Mouse (Mus musculus) limb, embryonic 13.5 days (tissue): ENCODE measurements around the gene Hacd1. TPM values are rescaled to one million over a fixed set of nuclear protein-coding genes. Genes with fewer than 3 reads are reported as not detected.

Experiments used
- ATAC-seq: fragments of 200-750 bp; cut with Nextera tagmentation; 2 replicates; pipeline ENCODE4 v1.8.0; 2017; ENCODE audit warnings: low read depth, moderate number of reproducible peaks, moderate TSS enrichment; ENCODE audit not compliant: low FRiP score
- H3K27ac ChIP-seq: fragments of 300-500 bp; sonication (generic); 2 replicates; pipeline ENCODE4 v1.5.1; 2015; ENCODE audit warnings: inconsistent platforms, mild to moderate bottlenecking, moderate library complexity
- H3K27me3 ChIP-seq: fragments of 300-500 bp; sonication (generic); 2 replicates; pipeline ENCODE4 v1.6.1; 2015; ENCODE audit warnings: mild to moderate bottlenecking, inconsistent platforms
- H3K36me3 ChIP-seq: fragments of 300-500 bp; sonication (generic); 2 replicates; pipeline ENCODE4 v1.6.1; 2015; ENCODE audit warnings: inconsistent platforms, mild to moderate bottlenecking, moderate library complexity
- H3K4me1 ChIP-seq: fragments of 300-500 bp; sonication (generic); 2 replicates; pipeline ENCODE4 v1.6.1; 2015; ENCODE audit warnings: inconsistent platforms
- H3K4me2 ChIP-seq: fragments of 300-500 bp; sonication (generic); replicated peaks from 2 replicates; pipeline ENCODE4 v1.6.1; 2015; ENCODE audit warnings: inconsistent platforms, mild to moderate bottlenecking, moderate library complexity
- H3K4me3 ChIP-seq: fragments of 300-500 bp; sonication (generic); 2 replicates; pipeline ENCODE4 v1.5.1; 2015; ENCODE audit warnings: moderate library complexity, mild to moderate bottlenecking, inconsistent platforms
- H3K9ac ChIP-seq: fragments of 300-500 bp; sonication (generic); 2 replicates; pipeline ENCODE4 v1.6.1; 2015; ENCODE audit warnings: mild to moderate bottlenecking, inconsistent platforms
- H3K9me3 ChIP-seq: fragments of 300-500 bp; sonication (generic); 2 replicates; pipeline ENCODE4 v1.6.1; 2016; ENCODE audit warnings: inconsistent platforms
- WGBS: fragments of 180-500 bp; shearing (Covaris S2); methylation state at CpG from one replicate; pipeline ENCODE4 v1.1.7; 2015; 5-methylcytosine and 5-hydroxymethylcytosine counted together
- polyA plus RNA-seq: library from polyadenylated mRNA; unstranded; fragments of >200 nt; fragmentation: Nextera tagmentation; extraction: Ambion mirVana; gene quantifications from 2 replicates; pipeline ENCODE4 v1.2.1, GENCODE M21; 2015

The Hacd1 gene
- polyA plus RNA-seq, 1 experiment from 2014 or later, result 64.9 TPM

DNA sequence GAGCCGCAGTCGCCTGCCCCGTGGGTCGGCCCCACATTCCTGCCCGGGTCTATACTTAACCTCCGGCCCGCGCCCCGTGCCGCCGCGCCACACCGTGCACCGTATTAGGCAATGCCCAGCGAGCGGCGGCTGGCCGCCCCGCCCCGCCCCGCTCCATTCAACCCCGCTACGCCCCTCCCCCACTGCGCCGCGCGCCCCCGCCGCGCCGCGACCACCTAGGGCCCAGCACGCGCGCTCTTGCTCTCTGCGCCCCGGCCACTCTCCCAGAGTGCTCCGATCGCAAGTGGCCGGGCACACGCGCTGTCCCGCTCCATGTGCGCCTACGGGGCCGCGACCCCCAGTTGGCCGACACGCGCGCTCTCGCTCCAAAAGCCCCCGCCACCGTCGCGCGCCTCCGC is 768 bp downstream of the Hacd1 start:
- ATAC-seq, result peak; percentile 90

DNA sequence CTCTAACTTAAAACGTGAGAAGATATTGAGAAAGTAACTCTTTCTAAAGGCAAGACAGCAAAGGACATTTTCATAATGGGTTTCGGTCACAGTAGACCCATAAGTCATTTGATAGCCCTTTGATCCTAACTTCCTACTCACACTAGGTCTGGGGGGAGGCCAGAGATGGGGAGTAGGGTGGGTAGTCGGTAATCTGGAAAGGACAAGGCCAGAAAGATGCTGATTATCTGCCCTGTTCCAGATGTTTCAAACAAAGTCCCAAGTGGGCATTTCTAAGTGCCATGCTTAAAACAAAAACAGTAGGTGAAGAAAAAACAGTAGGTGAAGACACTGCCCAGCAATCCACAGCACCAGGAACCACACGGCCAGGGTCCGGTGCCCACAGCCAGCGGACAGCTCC is 1.2 kb downstream of the Hacd1 start:
- peak overlapping the region; percentile 80 for H3K4me2 ChIP-seq

More for the DNA sequence above, 768 bp downstream of the Hacd1 start:
- Histone ChIP-seq H3K9me3 (no peaks in the 10 kb centered on the region), H3K4me1 (peaks cover 5% of the 10 kb centered on the region; the same call in 1 of the 2 replicates), H3K9ac (peak overlapping the region; percentile 76), H3K27me3 (no peaks in the 10 kb centered on the region), H3K36me3 (no peaks in the 10 kb centered on the region), H3K27ac (peak overlapping the region; percentile 80), H3K4me2 (peak overlapping the region; percentile 80), H3K4me3 (peak overlapping the region; percentile 75)
- under 1% methylated on average over 56 of the region's 58 CpGs for WGBS

DNA sequence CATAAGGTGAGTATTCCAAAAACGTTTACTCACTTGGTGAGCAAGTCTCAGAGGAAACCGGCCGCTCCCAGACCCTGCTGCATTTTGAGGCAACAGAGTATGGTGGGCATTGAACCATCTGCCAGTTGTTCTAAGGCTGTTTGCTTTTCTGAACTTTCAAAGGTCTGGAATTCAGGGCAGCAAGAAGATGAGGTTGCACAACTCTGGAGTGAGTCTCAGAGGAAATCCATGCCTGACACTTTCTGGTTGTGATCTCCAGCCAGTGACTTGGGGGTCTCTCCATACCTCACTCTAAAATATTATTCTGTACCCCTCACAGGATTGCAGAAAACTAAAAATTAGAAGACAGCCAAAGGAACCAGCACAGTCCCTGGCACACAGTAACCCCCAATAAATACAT is 1.8 kb downstream of the Hacd1 start:
- peaks cover 5% of the 10 kb centered on the region; the same call in 1 of the 2 replicates for H3K4me1 ChIP-seq
- no peak for ATAC-seq
- H3K4me2 ChIP-seq, result no peak overlapping the region
- no peak overlapping the region for H3K27ac ChIP-seq
- H3K27me3 ChIP-seq, result no peaks in the 10 kb centered on the region
- 57% methylated on average over 3 of the region's 3 CpGs for WGBS
- H3K9ac ChIP-seq, result no peak overlapping the region
- no peak overlapping the region for H3K4me3 ChIP-seq
- H3K9me3 ChIP-seq, result no peaks in the 10 kb centered on the region
- no peaks in the 10 kb centered on the region for H3K36me3 ChIP-seq

More for the DNA sequence above, 1.2 kb downstream of the Hacd1 start:
- ATAC-seq, result peak; percentile 7; the same call in 1 of the 2 replicates
- Histone ChIP-seq H3K9ac (peak overlapping the region; percentile 76), H3K27ac (peak overlapping the region; percentile 80; the same call in 1 of the 2 replicates), H3K4me3 (peak overlapping the region; percentile 75), H3K36me3 (no peaks in the 10 kb centered on the region), H3K27me3 (no peaks in the 10 kb centered on the region), H3K9me3 (no peaks in the 10 kb centered on the region), H3K4me1 (peaks cover 5% of the 10 kb centered on the region; the same call in 1 of the 2 replicates)
- WGBS, result 3% methylated on average over 6 of the region's 6 CpGs

GRCm38 (mm10) chr2:14053618-14054017 is 2.3 kb downstream of the Hacd1 start:
- ATAC-seq, result no peak
- Histone ChIP-seq H3K4me3 (no peak overlapping the region), H3K9ac (no peak overlapping the region), H3K4me1 (peaks cover 8% of the 10 kb centered on the region; the same call in 1 of the 2 replicates), H3K27me3 (no peaks in the 10 kb centered on the region), H3K9me3 (no peaks in the 10 kb centered on the region), H3K36me3 (no peaks in the 10 kb centered on the region), H3K27ac (no peak overlapping the region), H3K4me2 (no peak overlapping the region)
- 69% methylated on average over 3 of the region's 3 CpGs for WGBS

- 0 out of 2 replicates have a peak, but pooled peaks cover 4% of the 10 kb centered on the region for H3K4me1 ChIP-seq
- H3K36me3 ChIP-seq, result no peaks in the 10 kb centered on the region
- no peaks in the 10 kb centered on the region for H3K27me3 ChIP-seq
- no peak overlapping the region for H3K9ac ChIP-seq
- no peak overlapping the region for H3K4me2 ChIP-seq
- no peak overlapping the region for H3K27ac ChIP-seq
- H3K9me3 ChIP-seq, result no peaks in the 10 kb centered on the region
- H3K4me3 ChIP-seq, result no peak overlapping the region
- 66% methylated on average over 5 of the region's 5 CpGs for WGBS
- no peak for ATAC-seq
Observed at GRCm38 (mm10) chr2:14048808-14049207, 7.1 kb downstream of the Hacd1 start.

DNA sequence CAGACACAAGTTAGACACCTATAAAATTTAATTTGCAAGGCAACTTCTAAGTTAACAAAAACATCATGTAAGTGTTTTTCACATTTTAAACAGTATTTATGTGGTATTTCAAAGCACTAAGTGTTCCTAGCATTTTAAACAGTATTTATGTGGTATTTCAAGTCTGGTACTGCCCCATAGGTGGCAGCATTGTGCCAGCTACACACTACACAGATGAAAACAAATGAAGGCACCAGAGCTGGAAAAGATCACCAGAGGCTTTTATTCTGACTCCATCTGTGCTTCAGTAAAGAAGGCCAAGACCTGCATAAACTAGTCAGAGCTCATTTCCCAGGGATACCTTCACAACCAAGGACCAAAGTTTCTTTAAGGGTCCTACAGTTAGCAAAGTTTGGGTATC is 7.6 kb downstream of the Hacd1 start:
- H3K4me1 ChIP-seq, result 0 out of 2 replicates have a peak, but pooled peaks cover 4% of the 10 kb centered on the region
- no peaks in the 10 kb centered on the region for H3K9me3 ChIP-seq
- no peaks in the 10 kb centered on the region for H3K27me3 ChIP-seq
- no peak overlapping the region for H3K9ac ChIP-seq
- H3K4me3 ChIP-seq, result no peak overlapping the region
- no peaks in the 10 kb centered on the region for H3K36me3 ChIP-seq
- no peak overlapping the region for H3K4me2 ChIP-seq
- H3K27ac ChIP-seq, result no peak overlapping the region
- ATAC-seq, result peak; percentile 67; the same call in 1 of the 2 replicates

DNA sequence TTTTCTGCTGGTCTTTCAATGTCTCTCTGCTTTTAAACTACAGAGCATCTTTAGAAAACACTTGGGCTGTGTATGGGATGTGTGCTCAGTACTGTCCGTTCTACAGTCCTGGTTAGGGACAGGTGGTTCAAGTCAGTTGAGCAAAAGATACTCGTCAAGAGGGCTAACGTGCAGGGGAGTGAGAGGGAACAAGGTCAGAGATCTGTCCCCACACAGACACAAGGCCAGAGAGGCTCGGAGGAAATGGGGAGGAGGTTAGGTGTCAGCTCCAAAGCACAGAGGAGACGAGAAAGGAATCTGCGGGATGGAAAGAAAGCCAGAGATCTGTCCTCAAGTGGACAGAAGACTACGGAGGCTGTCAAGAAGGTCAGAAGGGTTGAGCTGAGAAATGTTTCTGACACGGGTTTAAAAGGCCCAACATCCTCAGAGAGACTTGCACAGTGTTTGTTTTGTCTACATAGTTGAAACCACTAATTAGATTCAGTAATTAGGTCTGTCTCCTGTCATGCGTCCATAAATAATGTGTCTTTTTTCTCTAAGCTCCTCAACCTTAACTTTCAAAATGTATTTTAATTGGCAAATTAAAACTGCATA is 12.3 kb downstream of the Hacd1 start:
- Histone ChIP-seq H3K9me3 (no peaks in the 10 kb centered on the region), H3K27me3 (no peaks in the 10 kb centered on the region), H3K4me2 (no peak overlapping the region), H3K4me3 (no peak overlapping the region), H3K9ac (no peak overlapping the region), H3K36me3 (peaks cover 3% of the 10 kb centered on the region; the same call in 1 of the 2 replicates), H3K4me1 (0 out of 2 replicates have a peak, but pooled peaks cover 1% of the 10 kb centered on the region), H3K27ac (no peak overlapping the region)
- WGBS, result 51% methylated on average over 9 of the region's 9 CpGs
- ATAC-seq, result no peak

GRCm38 (mm10) chr2:14043011-14043410 is 12.9 kb downstream of the Hacd1 start:
- H3K4me1 ChIP-seq, result no peaks in the 10 kb centered on the region
- H3K4me3 ChIP-seq, result no peak overlapping the region
- H3K27ac ChIP-seq, result no peak overlapping the region
- WGBS, result 80% methylated on average over 3 of the region's 3 CpGs
- no peak overlapping the region for H3K4me2 ChIP-seq
- no peaks in the 10 kb centered on the region for H3K27me3 ChIP-seq
- H3K9ac ChIP-seq, result no peak overlapping the region
- ATAC-seq, result no peak
- H3K9me3 ChIP-seq, result no peaks in the 10 kb centered on the region
- peaks cover 3% of the 10 kb centered on the region; the same call in 1 of the 2 replicates for H3K36me3 ChIP-seq

- Histone ChIP-seq H3K27me3 (no peaks in the 10 kb centered on the region), H3K4me1 (no peaks in the 10 kb centered on the region), H3K4me3 (no peak overlapping the region), H3K9me3 (no peaks in the 10 kb centered on the region), H3K27ac (no peak overlapping the region), H3K9ac (no peak overlapping the region), H3K4me2 (no peak overlapping the region), H3K36me3 (peaks cover 3% of the 10 kb centered on the region; the same call in 1 of the 2 replicates)
- no peak for ATAC-seq
- 98% methylated on average over 2 of the region's 2 CpGs for WGBS
Observed at GRCm38 (mm10) chr2:14041249-14041648, 14.7 kb downstream of the Hacd1 start.

GRCm38 (mm10) chr2:14019228-14019627 is 36.7 kb downstream of the Hacd1 start:
- no peaks in the 10 kb centered on the region for H3K9me3 ChIP-seq
- H3K36me3 ChIP-seq, result no peaks in the 10 kb centered on the region
- 94% methylated on average over 1 of the region's 1 CpGs for WGBS
- no peak overlapping the region for H3K4me3 ChIP-seq
- H3K4me2 ChIP-seq, result no peak overlapping the region
- H3K27ac ChIP-seq, result no peak overlapping the region
- H3K27me3 ChIP-seq, result no peaks in the 10 kb centered on the region
- H3K9ac ChIP-seq, result no peak overlapping the region
- H3K4me1 ChIP-seq, result no peaks in the 10 kb centered on the region
- no peak for ATAC-seq

DNA sequence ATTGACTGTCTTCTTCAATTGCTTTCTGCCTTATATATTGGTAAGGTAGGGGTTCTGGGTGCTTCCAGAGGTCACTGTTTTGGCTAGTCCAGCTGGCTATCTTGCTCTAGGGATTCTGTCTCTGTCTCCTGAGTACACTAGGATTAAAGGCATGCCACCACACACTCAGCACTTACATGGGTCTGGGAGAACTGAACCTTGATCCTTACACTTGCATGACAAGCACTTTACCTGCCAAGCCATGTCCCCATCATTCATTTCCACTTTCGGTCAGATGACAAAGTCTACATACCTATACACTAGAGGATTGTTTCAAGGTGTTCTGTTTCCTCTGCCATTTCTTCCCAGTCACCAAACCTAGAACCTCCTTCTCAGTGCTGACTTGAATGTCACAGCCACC is 50.8 kb downstream of the Hacd1 start:
- no peaks in the 10 kb centered on the region for H3K9me3 ChIP-seq
- H3K4me3 ChIP-seq, result no peak overlapping the region
- WGBS, result 93% methylated on average over 1 of the region's 1 CpGs
- no peak overlapping the region for H3K9ac ChIP-seq
- no peak overlapping the region for H3K4me2 ChIP-seq
- no peak for ATAC-seq
- no peaks in the 10 kb centered on the region for H3K36me3 ChIP-seq
- no peaks in the 10 kb centered on the region for H3K4me1 ChIP-seq
- H3K27me3 ChIP-seq, result no peaks in the 10 kb centered on the region
- H3K27ac ChIP-seq, result no peak overlapping the region

DNA sequence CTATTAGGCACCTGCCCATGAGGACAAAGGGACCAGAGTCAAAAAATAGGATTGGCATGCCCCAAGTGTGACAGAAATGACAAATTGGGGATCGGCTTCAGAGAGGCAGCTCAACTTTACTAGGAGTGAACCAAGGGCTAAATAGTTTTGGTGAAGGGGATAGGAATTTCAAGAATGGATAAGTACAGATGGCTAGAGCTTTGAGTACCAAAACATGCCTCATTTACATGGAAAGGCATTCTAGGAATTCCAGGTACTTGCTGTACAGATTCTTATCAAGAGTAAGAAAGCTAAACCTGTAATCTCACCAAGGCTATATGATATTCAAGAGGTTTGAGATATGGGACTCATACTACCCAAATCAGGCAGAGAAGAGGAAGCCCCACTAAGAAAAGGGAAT is 95.8 kb downstream of the Hacd1 start:
- Histone ChIP-seq H3K36me3 (no peaks in the 10 kb centered on the region), H3K4me2 (no peak overlapping the region), H3K27ac (no peak overlapping the region), H3K9ac (no peak overlapping the region), H3K9me3 (no peaks in the 10 kb centered on the region), H3K4me1 (no peaks in the 10 kb centered on the region), H3K27me3 (no peaks in the 10 kb centered on the region), H3K4me3 (no peak overlapping the region)
- ATAC-seq, result no peak
- WGBS, result 77% methylated on average over 1 of the region's 1 CpGs

DNA sequence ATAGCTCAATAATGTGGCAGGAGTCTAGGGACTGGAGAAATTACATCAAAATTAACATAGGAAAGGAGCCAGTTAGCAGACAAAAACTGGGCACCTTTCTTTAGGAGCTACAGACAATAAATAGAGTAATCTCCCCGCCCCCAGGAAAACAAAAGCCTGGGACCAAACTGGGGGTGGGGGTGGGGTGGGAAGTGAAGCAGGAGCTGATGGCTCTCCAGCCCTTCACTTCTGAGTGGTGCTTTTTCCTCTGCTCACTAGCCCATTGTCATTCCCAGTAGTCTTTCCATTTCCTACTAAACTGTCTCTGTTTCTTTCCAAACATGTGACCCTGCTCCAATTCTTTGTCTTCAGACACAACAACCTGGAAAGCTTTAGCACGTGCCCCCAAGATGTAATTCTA is 99.5 kb downstream of the Hacd1 start:
- no peak overlapping the region for H3K4me3 ChIP-seq
- H3K4me2 ChIP-seq, result no peak overlapping the region
- 39% methylated on average over 2 of the region's 2 CpGs for WGBS
- H3K27me3 ChIP-seq, result no peaks in the 10 kb centered on the region
- H3K4me1 ChIP-seq, result no peaks in the 10 kb centered on the region
- ATAC-seq, result no peak
- no peaks in the 10 kb centered on the region for H3K36me3 ChIP-seq
- no peak overlapping the region for H3K27ac ChIP-seq
- no peaks in the 10 kb centered on the region for H3K9me3 ChIP-seq
- no peak overlapping the region for H3K9ac ChIP-seq
